8 mouse cellular contexts compared by ENCODE assay signal in the genomic region with DNA sequence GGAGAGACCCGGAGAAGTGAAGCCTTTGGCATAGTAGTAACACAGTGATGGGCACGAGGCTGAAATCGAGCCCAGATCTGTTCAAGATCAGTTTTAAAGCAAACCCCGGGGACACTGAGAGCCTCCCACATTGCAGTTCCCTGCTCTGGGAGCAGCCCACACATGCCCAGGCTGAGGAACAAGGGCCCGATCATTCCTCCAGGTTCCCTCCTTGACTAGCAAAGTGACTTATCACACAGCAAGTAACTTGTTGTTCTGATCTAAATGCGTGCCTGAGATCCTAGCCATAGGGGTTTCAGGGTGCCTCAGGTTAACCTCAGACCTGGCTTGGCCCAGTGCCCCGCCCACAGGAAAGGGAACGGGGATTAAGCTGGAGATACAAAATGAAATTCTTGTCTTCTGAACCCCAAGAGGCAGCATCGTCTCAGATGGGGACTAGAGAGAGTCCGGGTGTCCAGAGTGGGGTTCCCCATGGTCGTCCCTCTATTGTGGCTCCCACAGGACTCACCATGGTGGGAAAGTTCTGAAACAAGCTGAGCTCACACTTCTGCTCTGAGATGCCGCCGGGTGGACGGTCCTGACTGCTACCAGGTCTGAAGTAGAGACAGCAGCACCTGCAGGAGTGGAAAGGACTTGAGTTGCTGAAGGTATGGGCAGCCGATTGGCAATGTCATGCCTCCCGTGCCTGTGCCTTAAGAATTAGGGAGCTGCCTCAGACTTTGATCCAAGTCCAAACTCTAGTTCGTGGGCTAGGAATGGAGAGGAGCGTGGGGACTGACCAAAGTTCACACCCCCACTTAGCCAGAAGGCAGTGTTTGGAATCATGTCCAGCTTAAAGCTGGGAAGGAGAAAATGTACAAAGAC. TPM values are rescaled to one million over a fixed set of nuclear protein-coding genes. Genes with fewer than 3 reads are reported as not detected.
DNase-seq lines count a peak whose midpoint lies in the region; ATAC-seq lines count a peak whose summit lies in the region.

No protein-coding gene starts in this region.

- intact Hi-C loops in left cerebral cortex, postnatal 4 days (cut with DNase I): no loop called here

- ATAC-seq in cerebellum, adult (ENCODE audit: insufficient number of reproducible peaks, low FRiP score, low TSS enrichment): no peak
- no peak for ATAC-seq in forebrain, embryonic 15.5 days (replicated peaks)
- ATAC-seq in stomach, embryonic 14.5 days (ENCODE audit: insufficient number of reproducible peaks, insufficient read depth, low FRiP score, low read depth): no peak

- H3K9ac ChIP-seq in forebrain, embryonic 15.5 days (replicated peaks): no peak overlapping the region
- no peak overlapping the region for H3K9ac ChIP-seq in stomach, embryonic 14.5 days (replicated peaks; ENCODE audit: low read depth, low read length)

- H3K4me1 ChIP-seq in forebrain, embryonic 15.5 days: peaks cover 36% of the 10 kb centered on the region
- H3K4me1 ChIP-seq in stomach, embryonic 14.5 days (ENCODE audit: control insufficient read depth, insufficient read depth, low read length): peaks cover 27% of the 10 kb centered on the region

- WGBS in forebrain, embryonic 15.5 days: 87% methylated on average over 18 of the region's 18 CpGs
- 82% methylated on average over 18 of the region's 18 CpGs for WGBS in stomach, embryonic 14.5 days

- peaks cover 13% of the 10 kb centered on the region for H3K36me3 ChIP-seq in forebrain, embryonic 15.5 days
- peaks cover 16% of the 10 kb centered on the region for H3K36me3 ChIP-seq in stomach, embryonic 14.5 days (ENCODE audit: control insufficient read depth, insufficient read depth, low read length)

- H3K27me3 ChIP-seq in forebrain, embryonic 15.5 days: no peaks in the 10 kb centered on the region
- no peaks in the 10 kb centered on the region for H3K27me3 ChIP-seq in stomach, embryonic 14.5 days (ENCODE audit: control insufficient read depth, insufficient read depth, low read length)

- H3K27ac ChIP-seq in forebrain, embryonic 15.5 days (replicated peaks): peak overlapping the region; percentile 95
- peak overlapping the region; percentile 87; the same call in 1 of the 2 replicates for H3K27ac ChIP-seq in stomach, embryonic 14.5 days (ENCODE audit: low read length)

- DNase-seq in cerebellum, adult 11-12 months: peak; percentile 58
- DNase-seq in A20 (ENCODE audit: low read depth, low spot score): peak; percentile 9
- DNase-seq in kidney, postnatal 25 days: peak; percentile 74 to 87
- no peak for DNase-seq in left cerebral cortex, postnatal 4 days
- DNase-seq in gastrocnemius, postnatal 10 days: no peak

- H3K9me3 ChIP-seq in forebrain, embryonic 15.5 days: no peaks in the 10 kb centered on the region
- no peaks in the 10 kb centered on the region for H3K9me3 ChIP-seq in stomach, embryonic 14.5 days (ENCODE audit: control insufficient read depth, low read depth, low read length)

- H3K4me3 ChIP-seq in forebrain, embryonic 15.5 days: no peak overlapping the region
- no peak overlapping the region for H3K4me3 ChIP-seq in stomach, embryonic 14.5 days (ENCODE audit: low read depth, low read length)

- no peak overlapping the region for H3K4me2 ChIP-seq in forebrain, embryonic 15.5 days (replicated peaks)
- H3K4me2 ChIP-seq in stomach, embryonic 14.5 days (replicated peaks; ENCODE audit: low read depth, low read length): peak overlapping the region; percentile 52; the same call in 1 of the 2 replicates

RNA-seq across cellular contexts. Expression of a gene that starts 1.2 kb away (rescaled TPM):
- 264 and 270 TPM in 2 replicates for polyA plus RNA-seq in forebrain, embryonic 15.5 days (2015; fragmentation: Nextera tagmentation; extraction: Ambion mirVana)
- 303 and 313 TPM in 2 replicates for polyA plus RNA-seq in stomach, embryonic 14.5 days (2014; fragmentation: Nextera tagmentation; extraction: Ambion mirVana)
- total RNA-seq in left cerebral cortex, postnatal 4 days (2021): 100 to 1,000 TPM; 249 TPM
- 100 to 1,000 TPM; 208 to 236 TPM for total RNA-seq in gastrocnemius, postnatal 10 days (2021)

RNA-seq across cellular contexts. Expression of a gene that starts 1.6 kb away (rescaled TPM):
- 23.8 and 24.0 TPM in 2 replicates for polyA plus RNA-seq in forebrain, embryonic 15.5 days (2015; fragmentation: Nextera tagmentation; extraction: Ambion mirVana)
- polyA plus RNA-seq in stomach, embryonic 14.5 days (2014; fragmentation: Nextera tagmentation; extraction: Ambion mirVana): 17.7 and 19.2 TPM in 2 replicates
- total RNA-seq in left cerebral cortex, postnatal 4 days (2021): 10 to 100 TPM; 25.5 to 29.9 TPM
- total RNA-seq in gastrocnemius, postnatal 10 days (2021): 1 to 10 TPM; 7.9 to 8.0 TPM

RNA-seq across cellular contexts. Expression of a gene that starts 26.7 kb away (rescaled TPM):
- polyA plus RNA-seq in forebrain, embryonic 15.5 days (2015; fragmentation: Nextera tagmentation; extraction: Ambion mirVana): 39.0 and 40.5 TPM in 2 replicates
- polyA plus RNA-seq in stomach, embryonic 14.5 days (2014; fragmentation: Nextera tagmentation; extraction: Ambion mirVana): 37.0 and 38.4 TPM in 2 replicates
- 10 to 100 TPM; 14.2 to 17.0 TPM for total RNA-seq in left cerebral cortex, postnatal 4 days (2021)
- 1 to 10 TPM; 2.3 to 3.3 TPM for total RNA-seq in gastrocnemius, postnatal 10 days (2021)

RNA-seq across cellular contexts. Expression of a gene that starts 26.9 kb away (rescaled TPM):
- polyA plus RNA-seq in forebrain, embryonic 15.5 days (2015; fragmentation: Nextera tagmentation; extraction: Ambion mirVana): 18.8 and 21.3 TPM in 2 replicates
- polyA plus RNA-seq in stomach, embryonic 14.5 days (2014; fragmentation: Nextera tagmentation; extraction: Ambion mirVana): 18.9 TPM in 2 replicates
- total RNA-seq in left cerebral cortex, postnatal 4 days (2021): 10 to 100 TPM; 14.7 to 17.2 TPM
- total RNA-seq in gastrocnemius, postnatal 10 days (2021): 1 to 10 TPM; 5.0 to 6.1 TPM

RNA-seq across cellular contexts. Expression of a gene that starts 30.1 kb away (rescaled TPM):
- 0.38 and 0.39 TPM in 2 replicates for polyA plus RNA-seq in forebrain, embryonic 15.5 days (2015; fragmentation: Nextera tagmentation; extraction: Ambion mirVana)
- 1.1 and 1.9 TPM in 2 replicates for polyA plus RNA-seq in stomach, embryonic 14.5 days (2014; fragmentation: Nextera tagmentation; extraction: Ambion mirVana)
- total RNA-seq in left cerebral cortex, postnatal 4 days (2021): 1 to 10 TPM; 1.3 to 1.8 TPM
- under 1 TPM; 0.05 to 0.81 TPM for total RNA-seq in gastrocnemius, postnatal 10 days (2021)

Comparison
In these comparisons a context has a peak if more than half of its experiments do, and no peak if none do; other contexts are left out.
1. DNase-seq: peak in cerebellum, adult 11-12 months (single experiment), A20 (single experiment) and kidney, postnatal 25 days (2 of 2); none in left cerebral cortex, postnatal 4 days (single experiment) and gastrocnemius, postnatal 10 days (single experiment).